Mouse (Mus musculus) liver, embryonic 12.5 days (tissue): Measurements from ENCODE around the gene B230118H07Rik. TPM values are rescaled to one million over a fixed set of nuclear protein-coding genes. Genes with fewer than 3 reads are reported as not detected.

Experiments
- ATAC-seq: fragments of 200-750 bp; cut with Nextera tagmentation; 2 replicates; pipeline ENCODE4 v1.8.0; 2017; ENCODE audit warnings: moderate number of reproducible peaks, mild to moderate bottlenecking, moderate library complexity
- H3K27ac ChIP-seq: fragments of 300-500 bp; sonication (generic); 2 replicates; pipeline ENCODE4 v1.5.1; 2016; ENCODE audit warnings: mild to moderate bottlenecking
- H3K27me3 ChIP-seq: fragments of 300-500 bp; sonication (generic); replicated peaks from 2 replicates; pipeline ENCODE4 v1.6.1; 2016; ENCODE audit warnings: mild to moderate bottlenecking, moderate library complexity
- H3K36me3 ChIP-seq: fragments of 300-500 bp; sonication (generic); 2 replicates; pipeline ENCODE4 v1.6.1; 2016; ENCODE audit warnings: mild to moderate bottlenecking, moderate library complexity
- H3K4me1 ChIP-seq: fragments of 300-500 bp; sonication (generic); 2 replicates; pipeline ENCODE4 v1.6.1; 2016
- H3K4me2 ChIP-seq: fragments of 300-500 bp; sonication (generic); 2 replicates; pipeline ENCODE4 v1.6.1; 2016; ENCODE audit warnings: mild to moderate bottlenecking, moderate library complexity
- H3K4me3 ChIP-seq: fragments of 300-500 bp; sonication (generic); 2 replicates; pipeline ENCODE4 v1.5.1; 2016; ENCODE audit warnings: mild to moderate bottlenecking, moderate library complexity
- H3K9ac ChIP-seq: fragments of 300-500 bp; sonication (generic); 2 replicates; pipeline ENCODE4 v1.6.1; 2016; ENCODE audit warnings: mild to moderate bottlenecking, moderate library complexity
- H3K9me3 ChIP-seq: fragments of 300-500 bp; sonication (generic); replicated peaks from 2 replicates; pipeline ENCODE4 v1.6.1; 2016; ENCODE audit warnings: mild to moderate bottlenecking, moderate library complexity
- WGBS: fragments of 180-500 bp; shearing (Covaris S2); methylation state at CpG from one replicate; pipeline ENCODE4 v1.1.7; 2016; ENCODE audit not compliant: insufficient replicate concordance; 5-methylcytosine and 5-hydroxymethylcytosine counted together
- polyA plus RNA-seq: library from polyadenylated mRNA; unstranded; fragments of >200 nt; fragmentation: Nextera tagmentation; extraction: Ambion mirVana; gene quantifications from 2 replicates; pipeline ENCODE4 v1.2.1, GENCODE M21; 2016

Gene B230118H07Rik
- polyA plus RNA-seq, 1 experiment from 2014 or later, result 21.8 TPM

DNA sequence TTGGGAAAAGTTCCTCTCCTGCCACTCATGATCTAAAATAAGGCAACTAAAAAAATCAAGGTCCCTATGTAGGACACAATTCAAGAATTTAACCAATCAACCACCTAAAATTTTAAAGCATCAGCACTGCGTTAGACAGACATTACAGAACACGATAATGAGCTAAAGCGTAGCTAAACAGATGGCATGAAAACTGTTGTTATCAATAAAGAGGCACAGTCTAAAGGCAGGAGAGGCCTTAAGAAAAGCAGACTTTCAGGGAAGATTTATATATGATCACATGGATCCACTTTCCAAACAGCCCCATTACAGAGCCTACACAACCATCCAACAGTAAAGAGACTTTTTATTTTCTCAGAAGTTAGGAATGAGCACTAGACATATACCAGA is 16.4 kb upstream of the B230118H07Rik start:
- Histone ChIP-seq H3K9me3 (no peaks in the 10 kb centered on the region), H3K27me3 (peaks cover 6% of the 10 kb centered on the region; the same call in 1 of the 2 replicates), H3K4me1 (no peaks in the 10 kb centered on the region), H3K4me2 (no peak overlapping the region), H3K36me3 (no peaks in the 10 kb centered on the region), H3K27ac (no peak overlapping the region), H3K9ac (no peak overlapping the region), H3K4me3 (no peak overlapping the region)
- 84% methylated on average over 3 of the region's 3 CpGs for WGBS
- ATAC-seq, result no peak

- H3K4me3 ChIP-seq, result no peak overlapping the region
- H3K27ac ChIP-seq, result no peak overlapping the region
- 23% methylated on average over 9 of the region's 9 CpGs for WGBS
- H3K4me1 ChIP-seq, result no peaks in the 10 kb centered on the region
- H3K4me2 ChIP-seq, result no peak overlapping the region
- no peaks in the 10 kb centered on the region for H3K9me3 ChIP-seq
- no peaks in the 10 kb centered on the region for H3K36me3 ChIP-seq
- no peak overlapping the region for H3K9ac ChIP-seq
- peaks cover 6% of the 10 kb centered on the region; the same call in 1 of the 2 replicates for H3K27me3 ChIP-seq
- ATAC-seq, result 0 out of 2 replicates have a peak, but pooled peaks have one; percentile 30
Observed at GRCm38 (mm10) chr2:101665058-101665702, 15.8 kb upstream of the B230118H07Rik start.

DNA sequence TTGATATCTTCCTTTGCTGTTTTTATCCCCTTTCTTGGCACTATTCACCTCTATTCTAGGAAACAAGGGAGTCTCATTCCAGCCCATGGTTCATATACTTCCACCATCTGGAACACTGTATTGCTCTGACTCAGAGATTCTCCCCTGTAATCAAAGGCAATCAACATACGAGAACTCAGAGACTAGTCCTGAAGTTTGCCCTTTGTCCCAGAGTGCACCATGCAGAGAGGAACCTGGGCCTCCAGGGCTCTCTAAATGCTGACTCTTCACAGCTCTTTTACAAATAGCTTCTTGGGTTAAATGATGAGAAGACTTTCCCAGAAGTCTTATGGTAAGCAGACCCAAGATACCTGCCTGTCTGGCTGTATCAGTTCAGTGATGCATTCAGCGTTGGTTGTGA is 11.2 kb upstream of the B230118H07Rik start:
- ATAC-seq, result no peak
- Histone ChIP-seq H3K4me3 (no peak overlapping the region), H3K27ac (no peak overlapping the region), H3K36me3 (no peaks in the 10 kb centered on the region), H3K9me3 (no peaks in the 10 kb centered on the region), H3K9ac (no peak overlapping the region), H3K4me2 (no peak overlapping the region), H3K4me1 (no peaks in the 10 kb centered on the region), H3K27me3 (peaks cover 6% of the 10 kb centered on the region; the same call in 1 of the 2 replicates)
- 55% methylated on average over 2 of the region's 2 CpGs for WGBS

DNA sequence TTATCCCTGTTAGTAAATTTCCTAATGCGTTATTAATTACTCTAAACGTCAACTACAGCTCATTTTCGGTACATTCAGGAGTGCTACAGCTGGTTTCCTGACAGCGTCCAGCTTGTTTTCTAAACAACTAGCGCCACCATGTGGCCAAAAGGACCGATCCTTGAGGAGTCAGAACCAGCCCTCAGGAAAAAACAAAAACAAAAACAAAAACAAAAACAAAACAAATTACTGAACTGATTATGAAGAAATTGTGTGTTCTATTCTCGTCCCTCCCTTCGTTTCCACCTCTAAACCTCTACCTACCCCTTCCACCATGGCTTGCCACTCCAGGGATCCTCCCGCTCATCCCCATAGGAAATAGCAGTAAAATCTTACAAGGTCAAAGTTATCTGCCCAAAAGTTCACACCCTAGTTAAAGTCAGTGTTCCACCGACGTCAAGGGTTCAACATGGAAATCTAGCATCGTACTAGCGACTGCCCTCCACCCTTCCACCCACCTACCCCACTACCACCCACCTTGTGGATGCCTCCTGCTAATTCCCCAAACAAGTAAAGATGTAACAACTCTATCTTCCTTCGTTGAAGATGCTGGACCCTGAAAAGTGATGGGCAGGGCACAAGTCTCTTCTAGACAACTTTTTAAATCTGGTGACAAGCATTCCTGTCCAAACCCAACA is 3.7 kb upstream of the B230118H07Rik start:
- ATAC-seq, result peak; percentile 51; the same call in 1 of the 2 replicates
- Histone ChIP-seq H3K27me3 (0 out of 2 replicates have a peak, but pooled peaks cover 2% of the 10 kb centered on the region), H3K4me3 (peak overlapping the region; percentile 23), H3K9me3 (no peaks in the 10 kb centered on the region), H3K4me2 (peak overlapping the region; percentile 58), H3K27ac (no peak overlapping the region), H3K36me3 (no peaks in the 10 kb centered on the region), H3K4me1 (peaks cover 9% of the 10 kb centered on the region; the same call in 1 of the 2 replicates), H3K9ac (no peak overlapping the region)
- WGBS, result 15% methylated on average over 14 of the region's 14 CpGs

GRCm38 (mm10) chr2:101652204-101652920 is 3.0 kb upstream of the B230118H07Rik start:
- Histone ChIP-seq H3K4me2 (peak overlapping the region; percentile 58), H3K4me1 (peaks cover 9% of the 10 kb centered on the region; the same call in 1 of the 2 replicates), H3K27ac (no peak overlapping the region), H3K27me3 (0 out of 2 replicates have a peak, but pooled peaks cover 2% of the 10 kb centered on the region), H3K36me3 (no peaks in the 10 kb centered on the region), H3K4me3 (peak overlapping the region; percentile 23), H3K9me3 (no peaks in the 10 kb centered on the region), H3K9ac (no peak overlapping the region)
- 35% methylated on average over 14 of the region's 14 CpGs for WGBS
- peak; percentile 52 for ATAC-seq

GRCm38 (mm10) chr2:101650446-101650845 is 1.1 kb upstream of the B230118H07Rik start:
- no peak for ATAC-seq
- Histone ChIP-seq H3K9me3 (no peaks in the 10 kb centered on the region), H3K4me2 (no peak overlapping the region), H3K4me3 (no peak overlapping the region), H3K9ac (no peak overlapping the region), H3K27ac (no peak overlapping the region), H3K36me3 (no peaks in the 10 kb centered on the region), H3K4me1 (peaks cover 9% of the 10 kb centered on the region; the same call in 1 of the 2 replicates), H3K27me3 (0 out of 2 replicates have a peak, but pooled peaks cover 2% of the 10 kb centered on the region)
- WGBS, result 47% methylated on average over 1 of the region's 1 CpGs

DNA sequence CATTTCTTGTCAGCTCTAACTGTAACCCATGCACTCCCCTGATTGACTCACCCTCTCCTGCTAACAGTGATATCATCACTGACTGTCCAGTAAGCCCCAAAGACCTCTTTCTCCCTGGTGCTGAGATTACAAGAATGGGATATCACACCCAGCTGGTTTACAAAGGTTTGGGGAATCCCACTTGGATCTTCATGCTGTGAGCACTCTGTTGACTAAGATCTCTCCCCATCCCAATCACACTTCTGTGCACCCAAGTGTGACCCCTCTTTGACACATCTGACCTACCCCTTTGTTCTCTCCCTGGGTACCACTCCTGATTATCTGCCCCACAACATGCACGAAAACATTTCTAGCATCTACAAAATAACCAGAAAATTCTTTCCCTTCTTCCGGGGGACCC is 971 bp downstream of the B230118H07Rik start:
- 55% methylated on average over 2 of the region's 2 CpGs for WGBS
- H3K36me3 ChIP-seq, result no peaks in the 10 kb centered on the region
- peaks cover 9% of the 10 kb centered on the region; the same call in 1 of the 2 replicates for H3K4me1 ChIP-seq
- 0 out of 2 replicates have a peak, but pooled peaks cover under 1% of the 10 kb centered on the region for H3K27me3 ChIP-seq
- H3K27ac ChIP-seq, result no peak overlapping the region
- H3K9ac ChIP-seq, result no peak overlapping the region
- ATAC-seq, result no peak
- H3K9me3 ChIP-seq, result no peaks in the 10 kb centered on the region
- no peak overlapping the region for H3K4me3 ChIP-seq
- H3K4me2 ChIP-seq, result no peak overlapping the region

- Histone ChIP-seq H3K27me3 (no peaks in the 10 kb centered on the region), H3K4me2 (no peak overlapping the region), H3K9me3 (no peaks in the 10 kb centered on the region), H3K4me1 (no peaks in the 10 kb centered on the region), H3K9ac (no peak overlapping the region), H3K27ac (no peak overlapping the region), H3K36me3 (no peaks in the 10 kb centered on the region), H3K4me3 (no peak overlapping the region)
- ATAC-seq, result no peak
- WGBS, result 64% methylated on average over 1 of the region's 1 CpGs
Observed at GRCm38 (mm10) chr2:101645841-101646240, 3.5 kb downstream of the B230118H07Rik start.

- H3K9me3 ChIP-seq, result no peaks in the 10 kb centered on the region
- H3K4me1 ChIP-seq, result no peaks in the 10 kb centered on the region
- H3K4me3 ChIP-seq, result no peak overlapping the region
- H3K27me3 ChIP-seq, result no peaks in the 10 kb centered on the region
- no peak overlapping the region for H3K4me2 ChIP-seq
- 62% methylated on average over 3 of the region's 3 CpGs for WGBS
- no peaks in the 10 kb centered on the region for H3K36me3 ChIP-seq
- H3K9ac ChIP-seq, result no peak overlapping the region
- ATAC-seq, result no peak
- H3K27ac ChIP-seq, result no peak overlapping the region
Observed at GRCm38 (mm10) chr2:101639840-101640350, 9.4 kb downstream of the B230118H07Rik start.

DNA sequence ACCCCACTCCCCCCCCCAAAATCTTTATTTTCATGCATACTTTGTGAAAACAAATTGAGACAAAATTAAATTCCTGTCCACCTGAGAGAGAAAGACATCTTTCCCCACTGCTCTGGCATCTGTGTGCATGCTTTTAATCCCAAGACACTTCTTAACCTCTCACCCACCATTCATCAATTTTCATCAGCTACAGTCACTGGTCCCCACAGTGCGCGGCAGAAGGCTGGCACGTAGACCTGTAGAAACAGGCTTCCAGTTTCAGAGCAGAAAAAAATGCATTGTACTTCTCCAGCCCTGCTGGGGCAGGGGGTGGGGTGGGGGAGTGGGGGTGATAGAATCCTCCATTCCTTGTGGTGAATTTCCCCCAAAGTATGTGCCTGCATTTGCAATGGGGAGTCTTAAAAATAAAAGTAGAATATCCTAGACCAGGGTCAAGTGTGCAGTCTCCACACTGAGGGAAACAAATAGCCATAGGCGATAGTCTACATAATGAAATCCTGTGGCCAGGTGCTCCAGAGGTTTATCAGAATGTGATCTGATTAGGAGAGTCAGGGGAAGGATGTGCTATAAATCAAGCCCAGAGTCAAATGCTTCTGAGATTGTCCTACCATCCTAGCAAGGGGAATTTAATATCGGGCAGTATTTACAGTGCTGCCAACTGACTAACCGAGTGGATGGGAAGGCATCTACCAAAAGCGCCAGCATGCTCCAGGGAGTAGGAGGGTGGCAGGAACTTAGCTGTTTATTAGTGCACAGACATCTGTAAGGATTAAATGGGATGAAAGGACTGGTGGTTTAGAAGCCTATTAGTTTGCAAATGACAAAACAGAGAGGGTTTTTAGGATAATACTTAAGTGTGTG is 10.1 kb downstream of the B230118H07Rik start:
- H3K4me1 ChIP-seq, result no peaks in the 10 kb centered on the region
- H3K9me3 ChIP-seq, result no peaks in the 10 kb centered on the region
- H3K9ac ChIP-seq, result no peak overlapping the region
- no peak overlapping the region for H3K4me3 ChIP-seq
- no peak overlapping the region for H3K4me2 ChIP-seq
- H3K27ac ChIP-seq, result no peak overlapping the region
- no peak for ATAC-seq
- no peaks in the 10 kb centered on the region for H3K36me3 ChIP-seq
- H3K27me3 ChIP-seq, result no peaks in the 10 kb centered on the region
- 69% methylated on average over 7 of the region's 7 CpGs for WGBS
